Mouse (Mus musculus) neural tube, embryonic 12.5 days (tissue): Measurements from ENCODE around the gene Sirpa. TPM values are rescaled to one million over a fixed set of nuclear protein-coding genes. Genes with fewer than 3 reads are reported as not detected.

Experiments used
- ATAC-seq: fragments of 200-750 bp; cut with Nextera tagmentation; 2 replicates; pipeline ENCODE4 v1.8.0; 2017; ENCODE audit warnings: low read depth, mild to moderate bottlenecking, moderate TSS enrichment, moderate library complexity; ENCODE audit not compliant: low FRiP score
- H3K27ac ChIP-seq: fragments of 300-500 bp; sonication (generic); 2 replicates; pipeline ENCODE4 v1.5.1; 2016
- H3K27me3 ChIP-seq: fragments of 300-500 bp; sonication (generic); replicated peaks from 2 replicates; pipeline ENCODE4 v1.6.1; 2016; ENCODE audit warnings: mild to moderate bottlenecking
- H3K36me3 ChIP-seq: fragments of 300-500 bp; sonication (generic); 2 replicates; pipeline ENCODE4 v1.6.1; 2016; ENCODE audit warnings: mild to moderate bottlenecking
- H3K4me1 ChIP-seq: fragments of 300-500 bp; sonication (generic); 2 replicates; pipeline ENCODE4 v1.6.1; 2016
- H3K4me2 ChIP-seq: fragments of 300-500 bp; sonication (generic); replicated peaks from 2 replicates; pipeline ENCODE4 v1.6.1; 2016; ENCODE audit warnings: mild to moderate bottlenecking
- H3K4me3 ChIP-seq: fragments of 300-500 bp; sonication (generic); 2 replicates; pipeline ENCODE4 v1.5.1; 2016
- H3K9ac ChIP-seq: fragments of 300-500 bp; sonication (generic); 2 replicates; pipeline ENCODE4 v1.6.1; 2016; ENCODE audit warnings: mild to moderate bottlenecking
- H3K9me3 ChIP-seq: fragments of 300-500 bp; sonication (generic); 2 replicates; pipeline ENCODE4 v1.6.1; 2016; ENCODE audit warnings: mild to moderate bottlenecking
- WGBS: fragments of 180-500 bp; shearing (Covaris S2); methylation state at CpG from one replicate; pipeline ENCODE4 v1.1.7; 2016; 5-methylcytosine and 5-hydroxymethylcytosine counted together
- polyA plus RNA-seq: library from polyadenylated mRNA; unstranded; fragments of >200 nt; fragmentation: Nextera tagmentation; extraction: Ambion mirVana; gene quantifications from 2 replicates; pipeline ENCODE4 v1.2.1, GENCODE M21; 2016

Gene Sirpa
- polyA plus RNA-seq, 1 experiment from 2014 or later: 21.9 TPM

- no peaks in the 10 kb centered on the region for H3K36me3 ChIP-seq
- H3K4me1 ChIP-seq: no peaks in the 10 kb centered on the region
- no peaks in the 10 kb centered on the region for H3K27me3 ChIP-seq
- no peak overlapping the region for H3K4me2 ChIP-seq
- WGBS: 89% methylated on average over 4 of the region's 4 CpGs
- no peak overlapping the region for H3K9ac ChIP-seq
- H3K9me3 ChIP-seq: no peaks in the 10 kb centered on the region
- ATAC-seq: no peak
- no peak overlapping the region for H3K27ac ChIP-seq
- H3K4me3 ChIP-seq: no peak overlapping the region
Observed at GRCm38 (mm10) chr2:129662484-129662883, 69.8 kb downstream of the Sirpa start.

- Histone ChIP-seq H3K9ac (no peak overlapping the region), H3K4me3 (no peak overlapping the region), H3K27ac (no peak overlapping the region), H3K9me3 (no peaks in the 10 kb centered on the region), H3K4me2 (no peak overlapping the region), H3K36me3 (no peaks in the 10 kb centered on the region), H3K4me1 (no peaks in the 10 kb centered on the region), H3K27me3 (no peaks in the 10 kb centered on the region)
- ATAC-seq: no peak
- 78% methylated on average over 4 of the region's 4 CpGs for WGBS
Observed at GRCm38 (mm10) chr2:129671911-129672310, 79.3 kb downstream of the Sirpa start.

- Histone ChIP-seq H3K4me1 (no peaks in the 10 kb centered on the region), H3K36me3 (no peaks in the 10 kb centered on the region), H3K9ac (no peak overlapping the region), H3K27me3 (no peaks in the 10 kb centered on the region), H3K27ac (no peak overlapping the region), H3K9me3 (no peaks in the 10 kb centered on the region), H3K4me2 (no peak overlapping the region), H3K4me3 (no peak overlapping the region)
- 35% methylated on average over 13 of the region's 13 CpGs for WGBS
- ATAC-seq: 0 out of 2 replicates have a peak, but pooled peaks have one; percentile 44
Observed at GRCm38 (mm10) chr2:129674935-129675634, 82.5 kb downstream of the Sirpa start.

- Histone ChIP-seq H3K4me3 (no peak overlapping the region), H3K4me2 (no peak overlapping the region), H3K4me1 (no peaks in the 10 kb centered on the region), H3K9me3 (no peaks in the 10 kb centered on the region), H3K9ac (no peak overlapping the region), H3K27me3 (no peaks in the 10 kb centered on the region), H3K36me3 (no peaks in the 10 kb centered on the region), H3K27ac (no peak overlapping the region)
- 35% methylated on average over 2 of the region's 2 CpGs for WGBS
- ATAC-seq: no peak
Observed at GRCm38 (mm10) chr2:129677664-129678063, 85.0 kb downstream of the Sirpa start.

GRCm38 (mm10) chr2:129679066-129679465 is 86.4 kb downstream of the Sirpa start:
- H3K27ac ChIP-seq: no peak overlapping the region
- H3K27me3 ChIP-seq: no peaks in the 10 kb centered on the region
- H3K4me2 ChIP-seq: no peak overlapping the region
- no peak overlapping the region for H3K4me3 ChIP-seq
- H3K9ac ChIP-seq: no peak overlapping the region
- H3K4me1 ChIP-seq: no peaks in the 10 kb centered on the region
- WGBS: 82% methylated on average over 5 of the region's 5 CpGs
- H3K36me3 ChIP-seq: no peaks in the 10 kb centered on the region
- H3K9me3 ChIP-seq: no peaks in the 10 kb centered on the region
- no peak for ATAC-seq

GRCm38 (mm10) chr2:129680236-129680635 is 87.6 kb downstream of the Sirpa start:
- no peak for ATAC-seq
- no peak overlapping the region for H3K27ac ChIP-seq
- no peaks in the 10 kb centered on the region for H3K27me3 ChIP-seq
- H3K9ac ChIP-seq: no peak overlapping the region
- 83% methylated on average over 3 of the region's 3 CpGs for WGBS
- H3K36me3 ChIP-seq: no peaks in the 10 kb centered on the region
- H3K9me3 ChIP-seq: no peaks in the 10 kb centered on the region
- no peak overlapping the region for H3K4me2 ChIP-seq
- no peaks in the 10 kb centered on the region for H3K4me1 ChIP-seq
- H3K4me3 ChIP-seq: no peak overlapping the region

Other genes starting within 250 kb of the Sirpa start
- not detected in 2 replicates for gene Il1b, start 221.7 kb upstream of the Sirpa start, polyA plus RNA-seq
- not detected in 2 replicates for gene F830045P16Rik, start 56.2 kb upstream of the Sirpa start, polyA plus RNA-seq
- 8.8 and 10.6 TPM in 2 replicates for gene Pdyn, start 107.0 kb downstream of the Sirpa start, polyA plus RNA-seq
- 14.3 and 15.2 TPM in 2 replicates for gene Stk35, start 207.7 kb downstream of the Sirpa start, polyA plus RNA-seq